Mouse (Mus musculus): ENCODE data around the gene Sardh.

Gene Sardh

DNA sequence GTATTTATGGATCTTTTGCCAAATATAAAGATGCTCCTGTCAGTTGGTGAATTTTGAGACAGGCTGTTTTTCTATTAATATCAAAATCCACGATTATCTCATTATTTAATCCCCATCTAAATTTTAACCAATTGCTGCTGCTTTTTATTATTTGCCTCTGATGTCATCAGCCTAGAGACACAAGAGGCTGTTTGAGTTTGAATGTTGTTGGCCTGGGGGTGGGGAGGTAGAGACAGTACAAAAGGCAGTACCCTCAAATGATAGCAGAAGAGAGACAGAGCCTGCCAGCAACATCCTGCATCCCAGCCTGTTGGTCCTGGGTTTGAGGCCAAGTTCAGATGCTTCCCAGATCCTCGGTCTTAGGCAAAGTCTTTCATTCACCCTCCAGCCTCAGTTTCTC, 73.9 kb downstream of the Sardh start:
- no peak for DNase-seq (ENCODE audit: low spot score in 2 of 2)

DNA sequence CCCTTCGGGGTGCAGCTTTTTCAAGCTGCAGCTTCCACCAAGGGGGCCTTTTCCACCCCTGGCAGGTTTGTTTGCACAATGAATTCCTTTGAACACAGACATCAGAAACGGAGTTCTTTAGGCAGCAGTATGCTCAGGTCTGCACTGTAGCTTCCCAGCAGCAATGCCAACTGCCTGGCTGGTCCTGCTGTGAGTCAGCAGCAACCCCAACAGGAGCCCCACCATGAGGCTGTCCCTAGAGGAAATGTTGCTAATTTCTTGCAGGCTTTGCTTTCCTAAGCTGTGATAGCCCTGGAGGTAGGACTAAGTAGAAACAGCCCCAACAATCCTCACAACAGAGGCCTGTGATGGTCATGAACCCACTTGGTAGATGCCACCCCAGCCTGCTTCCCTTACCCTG, 81.1 kb downstream of the Sardh start:
- DNase-seq (ENCODE audit: low spot score in 2 of 2): no peak

DNA sequence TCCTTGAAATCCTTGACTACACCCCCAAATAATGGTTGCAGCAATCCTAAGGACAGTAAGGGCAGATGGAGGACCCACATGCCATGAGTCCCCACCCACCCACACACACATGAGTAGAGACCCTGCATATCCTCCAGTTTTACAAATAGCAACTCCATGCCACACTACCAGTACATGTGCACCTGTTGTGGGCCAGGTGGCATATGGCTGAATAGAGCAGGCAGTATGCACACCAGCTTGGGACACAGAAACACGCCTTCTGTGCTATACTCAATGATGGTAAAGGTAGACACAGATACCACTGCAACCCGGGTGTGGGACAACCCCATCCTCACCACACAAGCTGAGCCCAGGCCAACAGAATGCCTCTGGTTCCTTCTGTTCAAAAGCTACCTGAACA, 82.1 kb downstream of the Sardh start:
- no peak for DNase-seq (ENCODE audit: low spot score in 2 of 2)

DNA sequence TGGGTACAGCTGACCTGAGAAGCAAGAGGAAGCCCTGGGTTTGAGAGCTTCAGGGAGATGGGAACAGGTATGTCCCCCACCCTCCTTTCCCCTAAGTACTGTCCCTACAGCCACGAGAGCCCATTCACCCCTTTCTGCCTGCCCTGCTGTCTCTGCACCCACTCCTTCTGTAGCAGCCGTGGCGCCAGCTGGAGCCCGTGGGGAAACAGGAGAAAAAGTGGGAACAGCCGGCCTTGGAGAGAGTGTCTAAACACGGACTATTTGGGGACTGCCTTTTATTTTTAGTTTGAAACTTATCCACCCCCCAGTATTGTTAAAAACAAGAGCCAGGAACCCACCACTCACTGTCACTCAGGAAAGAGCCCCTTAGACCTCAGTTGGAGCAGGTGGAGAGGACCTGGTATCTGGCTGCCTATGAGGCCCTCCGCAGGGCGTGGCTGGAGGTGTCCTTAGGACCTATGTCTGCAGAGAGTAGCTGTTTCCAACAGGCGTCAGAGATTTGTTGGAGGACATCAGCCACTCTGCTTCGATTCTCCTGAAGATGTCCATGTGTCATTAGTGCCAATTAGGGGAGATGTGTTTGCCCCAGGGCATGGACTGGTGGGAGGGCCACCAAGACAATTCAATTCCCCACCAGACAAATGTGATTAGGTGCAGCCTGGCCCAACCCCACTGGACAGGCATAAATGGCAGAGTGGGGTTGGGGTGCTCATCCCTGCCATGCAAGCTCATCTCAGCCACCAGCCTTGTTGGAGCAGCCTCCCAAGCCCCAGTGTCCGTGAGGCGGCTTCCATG, 83.1 kb downstream of the Sardh start, which contains the start of gene Dbh:
Gene Dbh, plus strand, starts transcription at position 438 of the 795 bp plus-strand sequence.
- DNase-seq (ENCODE audit: low spot score in 2 of 2): no peak

DNA sequence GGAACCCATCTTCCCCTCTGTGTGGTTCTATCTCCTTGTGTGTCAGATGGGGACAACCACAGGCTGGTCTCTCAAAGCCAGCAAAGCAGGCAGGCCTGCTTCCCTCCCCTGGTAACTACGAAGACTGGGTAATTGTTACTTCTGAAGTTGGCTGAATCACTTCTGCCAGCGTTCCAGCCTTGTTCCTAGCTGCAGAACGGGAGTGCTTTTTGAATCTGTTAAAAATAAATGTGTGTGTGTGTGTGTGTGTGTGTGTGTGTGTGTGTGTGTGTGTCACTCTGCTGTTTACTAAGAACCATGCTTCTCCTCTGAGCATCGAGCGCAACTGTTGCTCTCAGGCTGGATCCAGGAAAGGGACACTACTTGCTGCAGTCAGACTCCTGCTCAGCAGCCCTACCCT, 84.3 kb downstream of the Sardh start:
- no peak for DNase-seq (ENCODE audit: low spot score in 2 of 2)

DNA sequence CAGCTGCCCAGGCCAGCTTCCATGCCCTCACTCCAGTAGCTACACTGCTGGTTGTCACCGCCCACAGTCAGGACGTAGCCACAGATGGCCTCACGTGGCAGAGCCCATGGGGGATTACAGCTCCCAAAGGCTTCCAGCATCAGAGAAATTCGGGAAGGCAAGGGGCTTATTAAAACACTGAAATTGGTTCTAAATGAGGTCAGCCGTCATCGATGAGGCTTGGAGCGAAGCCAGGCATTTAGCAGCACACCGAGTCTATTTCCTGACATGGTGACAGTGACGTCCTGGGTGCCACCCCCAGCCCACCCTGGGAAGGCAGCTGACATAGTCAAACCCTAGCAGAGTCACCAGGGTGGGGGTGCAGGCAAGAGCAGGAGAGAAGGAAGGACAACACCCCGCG, 85.5 kb downstream of the Sardh start:
- DNase-seq (ENCODE audit: low spot score in 2 of 2): no peak

DNA sequence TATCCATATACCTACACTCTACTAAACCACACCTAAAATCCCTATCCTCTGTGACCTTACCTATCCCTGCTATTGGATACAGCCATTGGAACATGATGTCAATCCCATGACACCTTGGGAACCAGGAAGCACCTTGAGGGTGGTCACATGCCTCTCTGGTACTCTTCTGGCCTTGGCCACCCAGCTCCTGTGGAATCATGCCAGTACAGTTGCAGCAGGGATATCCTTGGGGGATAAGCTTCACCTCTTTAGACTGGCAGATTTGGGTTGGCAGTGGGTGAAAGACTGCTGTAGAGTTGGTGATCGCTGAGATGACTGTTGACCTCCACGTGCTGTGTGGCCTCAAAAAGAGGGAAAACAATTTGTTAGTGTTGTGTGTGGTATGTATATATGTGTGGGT, 86.6 kb downstream of the Sardh start:
- DNase-seq (ENCODE audit: low spot score in 2 of 2): no peak

DNA sequence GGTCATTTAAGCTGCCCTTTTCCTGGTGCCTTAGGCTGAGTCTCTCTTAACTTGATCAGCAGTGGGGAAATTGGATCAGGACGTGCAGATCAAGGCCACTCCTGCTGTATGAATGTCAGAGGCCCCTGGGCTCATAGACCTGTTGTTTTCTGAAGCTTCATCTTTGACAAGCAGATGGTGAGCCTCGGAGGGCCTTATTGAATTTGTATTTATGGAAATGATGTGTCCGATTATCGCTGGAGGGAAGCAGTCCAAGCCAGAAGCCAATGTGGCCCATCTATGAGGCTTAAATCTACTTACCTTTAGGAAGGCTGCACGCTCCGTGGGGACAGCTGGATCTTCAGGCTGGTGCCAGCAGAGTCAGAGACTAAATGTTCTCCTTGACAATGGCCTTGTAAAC, 91.5 kb downstream of the Sardh start:
- DNase-seq (ENCODE audit: low spot score in 2 of 2): no peak

DNA sequence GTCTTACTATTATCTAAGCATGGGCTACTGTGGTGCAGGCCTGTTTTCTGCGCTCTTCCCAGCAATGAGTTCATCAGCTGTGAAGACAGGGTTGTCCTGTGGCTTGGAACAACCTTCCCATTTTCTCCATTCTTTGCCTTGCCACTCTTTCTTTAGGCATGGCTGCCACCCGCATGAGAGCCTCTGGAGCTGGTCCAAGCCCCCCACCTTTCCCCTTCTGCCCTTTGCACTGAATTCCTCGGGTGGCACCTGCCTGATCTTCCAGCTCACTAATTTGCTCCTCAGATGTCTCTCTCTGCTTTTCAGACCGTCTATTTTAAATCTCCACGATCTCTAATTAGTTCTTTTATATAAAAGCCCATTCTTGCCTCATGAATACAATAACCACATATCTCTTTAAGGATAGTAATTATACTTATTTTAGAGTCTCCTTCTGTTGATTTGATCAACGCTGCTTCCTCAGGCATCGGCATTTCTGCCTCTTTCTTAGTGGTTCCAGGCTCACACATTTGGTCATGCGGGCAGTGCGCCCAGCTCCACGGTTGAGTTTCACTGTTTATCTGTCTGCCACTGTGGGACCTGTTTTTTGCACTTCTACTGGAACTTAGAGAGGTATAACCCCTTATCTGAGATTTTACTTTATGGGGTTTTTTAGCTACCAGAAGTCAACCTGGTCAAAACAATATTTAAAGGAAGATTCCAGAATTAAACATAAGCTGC, 93.5 kb downstream of the Sardh start:
- DNase-seq (ENCODE audit: low spot score in 2 of 2): no peak

DNA sequence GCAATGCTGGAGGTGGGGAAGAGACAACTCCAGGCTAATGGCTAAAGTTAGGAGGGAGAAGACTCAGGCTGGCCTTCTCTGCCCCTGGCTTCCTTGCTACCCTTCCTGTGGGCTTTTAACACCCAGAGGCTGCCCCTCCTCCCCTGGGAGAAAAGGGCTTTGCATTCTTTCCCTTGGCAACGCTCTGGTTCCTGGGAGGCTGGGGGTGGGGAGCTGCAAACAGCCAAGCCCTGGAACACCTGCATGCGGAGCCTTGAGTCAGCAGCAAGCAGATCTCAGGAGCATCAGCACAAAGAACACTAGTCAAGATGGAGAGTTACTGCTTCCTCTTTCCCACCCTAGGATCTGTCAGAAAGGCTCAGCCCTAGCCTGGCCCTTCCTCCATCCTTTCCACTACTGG, 98.7 kb downstream of the Sardh start:
- DNase-seq (ENCODE audit: low spot score in 2 of 2): no peak

DNA sequence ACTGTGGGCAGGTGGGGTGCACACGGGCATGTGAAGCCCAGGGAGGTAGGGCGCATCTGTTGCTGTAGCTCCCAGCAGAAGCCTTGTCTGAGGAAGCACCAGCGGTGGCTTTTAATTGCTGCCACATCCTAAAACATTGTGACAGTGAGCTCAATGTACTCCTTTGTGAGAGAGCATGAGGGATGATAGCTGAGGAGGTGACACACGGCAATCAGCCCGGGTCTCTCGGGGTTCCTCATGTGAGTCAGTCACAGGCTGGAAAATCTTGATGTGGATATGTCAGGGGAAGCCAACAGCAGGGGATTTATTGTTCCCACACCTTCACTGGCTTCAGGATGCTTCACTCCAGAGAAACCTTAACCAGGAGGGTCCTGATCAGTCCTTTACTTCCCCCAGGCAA, 101.3 kb downstream of the Sardh start:
- DNase-seq (ENCODE audit: low spot score in 2 of 2): no peak

DNA sequence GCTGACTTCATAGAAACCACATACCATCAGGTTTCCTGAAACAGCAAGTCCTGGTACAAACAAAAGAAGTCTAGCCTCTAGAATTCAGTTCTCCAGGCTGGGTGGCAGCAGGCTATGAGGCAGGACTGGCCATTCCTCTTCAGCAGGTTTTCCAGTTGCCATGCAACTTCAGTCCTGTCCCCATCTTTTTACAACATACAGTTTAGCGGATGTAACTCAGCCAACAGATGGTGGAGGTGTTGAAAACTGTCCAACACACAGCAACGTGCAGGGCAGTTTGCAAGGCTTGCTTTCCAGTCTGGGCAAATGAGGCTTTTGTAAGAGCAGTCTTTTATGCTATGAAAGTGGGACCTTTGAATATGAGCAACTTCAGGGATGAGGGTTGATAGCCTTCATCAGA, 103.2 kb downstream of the Sardh start:
- DNase-seq (ENCODE audit: low spot score in 2 of 2): no peak

DNA sequence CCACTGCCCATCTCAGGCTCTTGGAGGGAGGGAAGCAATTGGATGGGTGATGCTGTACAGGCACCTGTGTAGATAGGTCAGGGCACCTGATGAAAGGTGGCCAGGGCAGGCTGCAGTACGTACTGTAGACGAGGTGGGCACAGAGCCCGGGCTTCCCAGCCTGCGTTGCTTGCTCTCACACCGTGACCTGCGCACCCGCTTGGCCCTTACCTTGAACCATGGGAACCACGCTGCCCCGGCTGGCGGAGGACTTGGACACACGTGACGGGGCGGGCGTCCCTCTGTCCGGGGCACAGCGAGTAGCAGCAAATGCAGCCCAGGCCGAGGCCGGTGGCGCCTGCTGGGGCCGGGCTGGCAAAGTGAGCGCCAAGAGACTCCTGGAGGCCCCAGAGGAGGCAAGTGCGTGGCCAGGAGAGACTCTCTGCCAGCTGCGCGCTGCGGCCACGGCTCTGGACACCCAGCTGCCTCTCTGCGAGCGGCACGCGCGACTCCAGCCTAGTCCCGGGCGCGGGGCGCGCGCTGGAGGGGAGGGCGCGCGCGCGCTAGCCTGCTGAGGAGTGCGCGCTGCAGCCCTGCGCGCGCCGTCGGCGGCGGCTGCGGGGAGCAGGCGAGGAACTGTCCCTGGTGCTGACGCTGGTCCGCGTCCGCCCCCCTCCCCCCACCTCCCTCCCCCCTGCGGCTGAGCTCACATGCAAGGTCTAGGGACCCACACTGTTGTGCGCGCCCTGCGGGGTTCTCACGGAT, 106.0 kb downstream of the Sardh start, which contains the start of gene Fam163b:
Gene Fam163b, minus strand, starts transcription at position 542 of the 744 bp plus-strand sequence.
- DNase-seq (ENCODE audit: low spot score in 2 of 2): no peak
